Mouse (Mus musculus) megakaryocyte progenitor cell, adult 5-6 weeks (primary cell): ENCODE results near the gene A930017K11Rik. TPM values are rescaled to one million over a fixed set of nuclear protein-coding genes. Genes with fewer than 3 reads are reported as not detected.

Source experiments
- total RNA-seq, 2 experiments: library from RNA; stranded (forward) in 1 of 2; stranded (reverse) in 1 of 2; fragments of 157-497, 149-512 nt in 1 of 2; fragments of 200-1000 nt in 1 of 2; gene quantifications; 2 replicates each; pipeline versions ENCODE4 v1.2.3 to v1.2.4; 2015 to 2017

Gene A930017K11Rik
- total RNA-seq, 2 experiments from 2014 or later: not detected

Other genes with a start within 250 kb of the A930017K11Rik start
Only the 30 nearest of the 33 such genes appear.
- gene Rpusd1, start 224.9 kb downstream of the A930017K11Rik start, total RNA-seq (2015): 5.5 and 5.7 TPM in 2 replicates
- gene Rpusd1, start 224.9 kb downstream of the A930017K11Rik start, total RNA-seq (2017): 1.6 and 6.0 TPM in 2 replicates
- gene Mslnl, start 216.5 kb downstream of the A930017K11Rik start, total RNA-seq (2015): not detected in 2 replicates
- gene Mslnl, start 216.5 kb downstream of the A930017K11Rik start, total RNA-seq (2017): not detected in 2 replicates
- 0.46 TPM in 1 of 2 replicates, not detected in the other for gene Msln, start 198.2 kb downstream of the A930017K11Rik start, total RNA-seq (2015)
- not detected in 2 replicates for gene Msln, start 198.2 kb downstream of the A930017K11Rik start, total RNA-seq (2017)
- gene Narfl, start 178.8 kb downstream of the A930017K11Rik start, total RNA-seq (2015): 12.3 and 16.2 TPM in 2 replicates
- 24.5 and 31.5 TPM in 2 replicates for gene Narfl, start 178.8 kb downstream of the A930017K11Rik start, total RNA-seq (2017)
- 10.9 and 13.4 TPM in 2 replicates for gene Haghl, start 166.9 kb downstream of the A930017K11Rik start, total RNA-seq (2015)
- gene Haghl, start 166.9 kb downstream of the A930017K11Rik start, total RNA-seq (2017): 15.2 and 18.8 TPM in 2 replicates
- gene Ccdc78, start 166.0 kb downstream of the A930017K11Rik start, total RNA-seq (2015): 0.05 TPM in 1 of 2 replicates, not detected in the other
- 0.20 and 0.21 TPM in 2 replicates for gene Ccdc78, start 166.0 kb downstream of the A930017K11Rik start, total RNA-seq (2017)
- 113 and 126 TPM in 2 replicates for gene Fam173a, start 159.7 kb downstream of the A930017K11Rik start, total RNA-seq (2015)
- 29.3 and 38.2 TPM in 2 replicates for gene Fam173a, start 159.7 kb downstream of the A930017K11Rik start, total RNA-seq (2017)
- 1.8 TPM in 1 of 2 replicates, not detected in the other for gene AC134908.4, start 156.9 kb downstream of the A930017K11Rik start, total RNA-seq (2015)
- not detected in 2 replicates for gene AC134908.4, start 156.9 kb downstream of the A930017K11Rik start, total RNA-seq (2017)
- 4.5 and 9.7 TPM in 2 replicates for gene Metrn, start 155.4 kb downstream of the A930017K11Rik start, total RNA-seq (2015)
- gene Metrn, start 155.4 kb downstream of the A930017K11Rik start, total RNA-seq (2017): 26.8 and 29.5 TPM in 2 replicates
- not detected in 2 replicates for gene Fbxl16, start 143.5 kb downstream of the A930017K11Rik start, total RNA-seq (2015)
- gene Fbxl16, start 143.5 kb downstream of the A930017K11Rik start, total RNA-seq (2017): not detected in 2 replicates
- 10.0 and 10.1 TPM in 2 replicates for gene Wdr24, start 128.9 kb downstream of the A930017K11Rik start, total RNA-seq (2015)
- gene Wdr24, start 128.9 kb downstream of the A930017K11Rik start, total RNA-seq (2017): 16.1 and 18.0 TPM in 2 replicates
- 12.0 and 15.6 TPM in 2 replicates for gene Jmjd8, start 123.7 kb downstream of the A930017K11Rik start, total RNA-seq (2015)
- 19.5 and 22.8 TPM in 2 replicates for gene Jmjd8, start 123.7 kb downstream of the A930017K11Rik start, total RNA-seq (2017)
- gene Stub1, start 119.2 kb downstream of the A930017K11Rik start, total RNA-seq (2015): 66.5 and 73.4 TPM in 2 replicates
- 99.5 and 106 TPM in 2 replicates for gene Stub1, start 119.2 kb downstream of the A930017K11Rik start, total RNA-seq (2017)
- 1.0 and 1.1 TPM in 2 replicates for gene Rhbdl1, start 115.3 kb downstream of the A930017K11Rik start, total RNA-seq (2015)
- 2.5 TPM in 1 of 2 replicates, not detected in the other for gene Rhbdl1, start 115.3 kb downstream of the A930017K11Rik start, total RNA-seq (2017)
- 0.17 and 0.32 TPM in 2 replicates for gene Gm20683, start 110.8 kb downstream of the A930017K11Rik start, total RNA-seq (2015)
- gene Gm20683, start 110.8 kb downstream of the A930017K11Rik start, total RNA-seq (2017): 0.54 and 0.78 TPM in 2 replicates
- 15.1 and 17.0 TPM in 2 replicates for gene Rhot2, start 107.7 kb downstream of the A930017K11Rik start, total RNA-seq (2015)
- gene Rhot2, start 107.7 kb downstream of the A930017K11Rik start, total RNA-seq (2017): 18.0 and 19.7 TPM in 2 replicates
- gene Wdr90, start 91.1 kb downstream of the A930017K11Rik start, total RNA-seq (2015): 29.5 and 37.9 TPM in 2 replicates
- 17.4 and 17.6 TPM in 2 replicates for gene Wdr90, start 91.1 kb downstream of the A930017K11Rik start, total RNA-seq (2017)
- 41.0 and 42.2 TPM in 2 replicates for gene Mcrip2, start 83.8 kb downstream of the A930017K11Rik start, total RNA-seq (2015)
- 8.6 and 19.7 TPM in 2 replicates for gene Mcrip2, start 83.8 kb downstream of the A930017K11Rik start, total RNA-seq (2017)
- gene Mettl26, start 77.5 kb downstream of the A930017K11Rik start, total RNA-seq (2015): 34.3 and 39.1 TPM in 2 replicates
- 15.4 and 22.3 TPM in 2 replicates for gene Mettl26, start 77.5 kb downstream of the A930017K11Rik start, total RNA-seq (2017)
- 0.37 and 1.1 TPM in 2 replicates for gene Wfikkn1, start 71.7 kb downstream of the A930017K11Rik start, total RNA-seq (2015)
- 0.12 and 0.54 TPM in 2 replicates for gene Wfikkn1, start 71.7 kb downstream of the A930017K11Rik start, total RNA-seq (2017)
- gene Rab40c, start 32.8 kb downstream of the A930017K11Rik start, total RNA-seq (2015): 7.9 and 8.5 TPM in 2 replicates
- 10.4 and 12.0 TPM in 2 replicates for gene Rab40c, start 32.8 kb downstream of the A930017K11Rik start, total RNA-seq (2017)
- 53.3 and 56.3 TPM in 2 replicates for gene Pigq, start 7.6 kb downstream of the A930017K11Rik start, total RNA-seq (2015)
- 41.6 and 41.8 TPM in 2 replicates for gene Pigq, start 7.6 kb downstream of the A930017K11Rik start, total RNA-seq (2017)
- not detected in 2 replicates for gene Nhlrc4, start 7.6 kb downstream of the A930017K11Rik start, total RNA-seq (2015)
- gene Nhlrc4, start 7.6 kb downstream of the A930017K11Rik start, total RNA-seq (2017): not detected in 2 replicates
- 8.6 and 11.2 TPM in 2 replicates for gene Capn15, start 33.2 kb upstream of the A930017K11Rik start, total RNA-seq (2015)
- gene Capn15, start 33.2 kb upstream of the A930017K11Rik start, total RNA-seq (2017): 2.4 and 3.3 TPM in 2 replicates
- 0.69 and 1.6 TPM in 2 replicates for gene Rab11fip3, start 117.0 kb upstream of the A930017K11Rik start, total RNA-seq (2015)
- 0.83 and 1.9 TPM in 2 replicates for gene Rab11fip3, start 117.0 kb upstream of the A930017K11Rik start, total RNA-seq (2017)
- gene Decr2, start 137.8 kb upstream of the A930017K11Rik start, total RNA-seq (2015): 2.9 and 5.3 TPM in 2 replicates
- 10.1 and 11.7 TPM in 2 replicates for gene Decr2, start 137.8 kb upstream of the A930017K11Rik start, total RNA-seq (2017)
- 46.5 and 47.1 TPM in 2 replicates for gene Nme4, start 143.0 kb upstream of the A930017K11Rik start, total RNA-seq (2015)
- gene Nme4, start 143.0 kb upstream of the A930017K11Rik start, total RNA-seq (2017): 42.7 and 45.4 TPM in 2 replicates
- gene Tmem8, start 160.7 kb upstream of the A930017K11Rik start, total RNA-seq (2015): 7.2 and 7.4 TPM in 2 replicates
- 4.9 and 8.6 TPM in 2 replicates for gene Tmem8, start 160.7 kb upstream of the A930017K11Rik start, total RNA-seq (2017)
- gene Mrpl28, start 170.9 kb upstream of the A930017K11Rik start, total RNA-seq (2015): 73.3 and 84.4 TPM in 2 replicates
- 40.7 and 46.4 TPM in 2 replicates for gene Mrpl28, start 170.9 kb upstream of the A930017K11Rik start, total RNA-seq (2017)
- 26.2 and 34.6 TPM in 2 replicates for gene Axin1, start 186.1 kb upstream of the A930017K11Rik start, total RNA-seq (2015)
- gene Axin1, start 186.1 kb upstream of the A930017K11Rik start, total RNA-seq (2017): 160 and 191 TPM in 2 replicates